Mouse (Mus musculus): ENCODE measurements around the gene Ogg1. TPM values are rescaled to one million over a fixed set of nuclear protein-coding genes. Genes with fewer than 3 reads are reported as not detected.

The Ogg1 gene
- polyA plus RNA-seq, 2 experiments: 4.5 to 8.0 TPM

GRCm38 (mm10) chr6:113343177-113344092, 16.7 kb downstream of the Ogg1 start, which contains the start of gene Camk1:
TSS of gene Camk1 (minus strand) at chr6:113343984.
- whole genome bisulfite sequencing (ENCODE audit: insufficient replicate concordance): 16% methylated on average over 32 of the region's 32 CpGs
- ATAC-seq (ENCODE audit: insufficient read depth) (peak; percentile 76), DNase-seq (ENCODE audit: low read depth in 3 of 3, low spot score in 3 of 3) (peak in 2 of 3 experiments; percentile 13 to 24)
- no peaks in the 10 kb centered on the region for H3K27me3 ChIP-seq (ENCODE audit: control insufficient read depth, insufficient read depth, low read length)
- H3K9me3 ChIP-seq (ENCODE audit: control insufficient read depth, low read length): no peaks in the 10 kb centered on the region
- TF ChIP-seq CTCF (IDR thresholded peaks at IDR 0.05; ENCODE audit: low read depth): 0 out of 2 replicates have a peak, but pooled peaks have one; percentile 4
- no peak for TF ChIP-seq EP300 (IDR thresholded peaks at IDR 0.05; ENCODE audit: low read depth)
- peak within 1 kb of the TSS; percentile 72 for H3K4me2 ChIP-seq (ENCODE audit: low read depth)
- peak within 1 kb of the TSS; percentile 57 for H3K9ac ChIP-seq (replicated peaks)
- H3K4me3 ChIP-seq (ENCODE audit: insufficient read depth in 1 of 2, low read depth in 2 of 2, low read length in 2 of 2): peak within 1 kb of the TSS; percentile 57 to 59
- peaks cover 0 to 12% of the 10 kb centered on the region in 2 experiments; a peak in 2 of 4 replicates for H3K4me1 ChIP-seq (replicated peaks; ENCODE audit: control insufficient read depth in 2 of 2, insufficient read depth in 2 of 2, low read length in 1 of 2)
- no peaks in the 10 kb centered on the region for H3K36me3 ChIP-seq (replicated peaks; ENCODE audit: control insufficient read depth, insufficient read depth, low read depth)
- H3K27ac ChIP-seq: no peak within 1 kb of the TSS

DNA sequence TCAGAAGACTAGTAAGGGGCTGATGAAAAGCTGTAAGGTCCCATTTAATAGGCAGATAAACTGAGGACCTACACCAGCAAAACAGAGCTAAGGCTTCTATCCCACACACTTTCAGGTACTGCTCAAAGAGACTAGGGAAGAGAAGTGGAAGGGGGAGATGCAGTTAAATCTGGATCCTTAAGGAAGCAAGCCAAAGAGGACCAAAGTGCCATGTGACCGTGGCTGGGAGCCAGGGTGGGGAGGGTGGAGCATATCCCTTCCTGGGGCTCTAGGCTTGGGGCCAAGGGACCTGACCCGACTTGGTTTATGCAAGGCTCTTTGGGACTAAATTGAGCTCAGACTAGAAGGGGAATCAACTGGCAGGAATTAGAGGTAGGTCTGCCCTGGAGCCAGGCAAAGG, 17.5 kb downstream of the Ogg1 start:
- Histone ChIP-seq H3K9ac (replicated peaks) (no peak overlapping the region; the same call in 1 of the 2 replicates), H3K27ac (no peak overlapping the region), H3K9me3 (ENCODE audit: control insufficient read depth, low read length) (no peaks in the 10 kb centered on the region), H3K27me3 (ENCODE audit: control insufficient read depth, insufficient read depth, low read length) (no peaks in the 10 kb centered on the region), H3K4me1 (replicated peaks; ENCODE audit: control insufficient read depth in 2 of 2, insufficient read depth in 2 of 2, low read length in 1 of 2) (peaks cover 0 to 12% of the 10 kb centered on the region in 2 experiments; a peak in 2 of 4 replicates), H3K4me3 (ENCODE audit: insufficient read depth in 1 of 2, low read depth in 2 of 2, low read length in 2 of 2) (no peak overlapping the region), H3K36me3 (replicated peaks; ENCODE audit: control insufficient read depth, insufficient read depth, low read depth) (no peaks in the 10 kb centered on the region), H3K4me2 (ENCODE audit: low read depth) (no peak overlapping the region; the same call in 1 of the 2 replicates)
- 44% methylated on average over 2 of the region's 2 CpGs for WGBS (ENCODE audit: insufficient replicate concordance)
- DNase-seq (ENCODE audit: low read depth in 3 of 3, low spot score in 3 of 3) (no peak), ATAC-seq (ENCODE audit: insufficient read depth) (no peak)
- TF ChIP-seq EP300 (IDR thresholded peaks at IDR 0.05; ENCODE audit: low read depth) (no peak), CTCF (IDR thresholded peaks at IDR 0.05; ENCODE audit: low read depth) (no peak)

DNA sequence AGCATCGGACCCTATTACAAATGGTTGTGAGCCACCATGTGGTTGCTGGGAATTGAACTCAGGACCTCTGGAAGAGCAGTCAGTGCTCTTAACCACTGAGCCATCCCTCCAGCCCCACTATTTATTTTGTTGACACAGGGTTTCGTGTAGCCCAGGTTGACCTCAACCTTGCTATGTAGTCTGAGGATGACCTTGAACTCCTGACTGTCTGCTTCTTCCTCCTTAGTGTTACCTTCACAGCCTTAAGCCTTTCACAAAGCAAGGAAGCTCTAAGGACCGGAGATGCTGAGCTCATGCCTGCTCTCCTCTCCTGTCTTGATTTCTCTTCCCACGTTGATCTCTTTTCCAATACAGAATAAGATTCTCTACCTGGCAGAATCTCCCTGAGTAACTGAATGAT, 20.1 kb downstream of the Ogg1 start:
- TF ChIP-seq CTCF (IDR thresholded peaks at IDR 0.05; ENCODE audit: low read depth): no peak
- TF ChIP-seq EP300 (IDR thresholded peaks at IDR 0.05; ENCODE audit: low read depth): no peak
- H3K36me3 ChIP-seq (replicated peaks; ENCODE audit: control insufficient read depth, insufficient read depth, low read depth): no peaks in the 10 kb centered on the region

DNA sequence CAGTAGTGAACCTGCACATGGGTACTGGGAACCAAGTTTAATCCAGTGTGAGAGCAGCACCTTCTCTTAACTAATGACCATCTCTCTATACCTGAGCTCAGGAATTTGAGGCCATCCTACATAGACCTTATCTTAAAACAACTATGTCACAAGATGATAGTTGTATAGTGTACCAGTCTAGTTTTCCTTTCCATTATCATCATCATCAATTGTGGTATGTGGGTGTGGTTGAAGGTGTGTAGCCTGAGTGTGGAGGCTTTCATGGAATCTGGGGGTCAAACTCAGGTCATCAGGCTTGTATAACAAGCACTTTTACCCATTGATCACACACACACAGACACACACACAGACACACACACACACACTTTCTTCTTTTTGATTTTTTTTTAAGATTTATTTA, 23.8 kb downstream of the Ogg1 start:
- no peak overlapping the region for H3K9ac ChIP-seq (replicated peaks)
- H3K9me3 ChIP-seq (ENCODE audit: control insufficient read depth, low read length): no peaks in the 10 kb centered on the region
- TF ChIP-seq EP300 (IDR thresholded peaks at IDR 0.05; ENCODE audit: low read depth): no peak
- no peak for TF ChIP-seq CTCF (IDR thresholded peaks at IDR 0.05; ENCODE audit: low read depth)
- H3K4me2 ChIP-seq (ENCODE audit: low read depth): no peak overlapping the region
- DNase-seq (ENCODE audit: low read depth in 3 of 3, low spot score in 3 of 3) (no peak), ATAC-seq (ENCODE audit: insufficient read depth) (no peak)
- H3K27me3 ChIP-seq (ENCODE audit: control insufficient read depth, insufficient read depth, low read length): no peaks in the 10 kb centered on the region
- no peak overlapping the region for H3K4me3 ChIP-seq (ENCODE audit: insufficient read depth in 1 of 2, low read depth in 2 of 2, low read length in 2 of 2)
- H3K36me3 ChIP-seq (replicated peaks; ENCODE audit: control insufficient read depth, insufficient read depth, low read depth): no peaks in the 10 kb centered on the region
- H3K27ac ChIP-seq: no peak overlapping the region
- H3K4me1 ChIP-seq (replicated peaks; ENCODE audit: control insufficient read depth in 2 of 2, insufficient read depth in 2 of 2, low read length in 1 of 2): no peaks in the 10 kb centered on the region; a peak in 1 of 4 replicates

More for the DNA sequence above, 20.1 kb downstream of the Ogg1 start:
- no peak for ATAC-seq (ENCODE audit: insufficient read depth)
- no peak for DNase-seq (ENCODE audit: low read depth in 3 of 3, low spot score in 3 of 3)
- H3K9me3 ChIP-seq (ENCODE audit: control insufficient read depth, low read length): no peaks in the 10 kb centered on the region
- H3K4me1 ChIP-seq (replicated peaks; ENCODE audit: control insufficient read depth in 2 of 2, insufficient read depth in 2 of 2, low read length in 1 of 2): peaks cover 0 to 11% of the 10 kb centered on the region in 2 experiments; a peak in 2 of 4 replicates
- H3K27me3 ChIP-seq (ENCODE audit: control insufficient read depth, insufficient read depth, low read length): no peaks in the 10 kb centered on the region
- WGBS (ENCODE audit: insufficient replicate concordance): 58% methylated on average over 4 of the region's 4 CpGs
- H3K9ac ChIP-seq (replicated peaks): no peak overlapping the region
- H3K4me2 ChIP-seq (ENCODE audit: low read depth): no peak overlapping the region
- H3K4me3 ChIP-seq (ENCODE audit: insufficient read depth in 1 of 2, low read depth in 2 of 2, low read length in 2 of 2): no peak overlapping the region
- H3K27ac ChIP-seq: no peak overlapping the region

DNA sequence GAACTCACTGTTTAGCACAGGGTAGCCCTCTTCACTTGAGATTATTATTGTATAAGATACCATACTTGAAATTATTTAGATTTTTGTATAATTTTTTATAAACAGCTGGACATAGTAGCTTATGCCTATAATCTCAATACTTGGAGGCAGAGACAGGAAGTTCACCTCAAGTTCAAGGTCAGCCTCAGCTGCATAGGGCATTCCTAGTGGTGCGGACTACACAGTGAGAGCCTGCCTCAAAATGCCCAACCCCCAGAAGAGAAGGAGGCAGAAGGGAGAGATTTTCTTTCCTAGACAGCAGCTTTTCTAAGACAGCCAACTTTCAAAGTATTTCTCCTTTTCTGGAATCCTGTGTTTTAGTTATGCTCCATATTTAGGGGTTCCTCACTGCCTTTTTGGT, 24.4 kb downstream of the Ogg1 start:
- TF ChIP-seq EP300 (IDR thresholded peaks at IDR 0.05; ENCODE audit: low read depth) (no peak), CTCF (IDR thresholded peaks at IDR 0.05; ENCODE audit: low read depth) (no peak)
- DNase-seq (ENCODE audit: low read depth in 3 of 3, low spot score in 3 of 3) (no peak), ATAC-seq (ENCODE audit: insufficient read depth) (no peak)

More for the DNA sequence above, 24.4 kb downstream of the Ogg1 start:
- Histone ChIP-seq H3K9ac (replicated peaks) (no peak overlapping the region), H3K9me3 (ENCODE audit: control insufficient read depth, low read length) (no peaks in the 10 kb centered on the region), H3K4me1 (replicated peaks; ENCODE audit: control insufficient read depth in 2 of 2, insufficient read depth in 2 of 2, low read length in 1 of 2) (no peaks in the 10 kb centered on the region; a peak in 1 of 4 replicates), H3K4me3 (ENCODE audit: insufficient read depth in 1 of 2, low read depth in 2 of 2, low read length in 2 of 2) (no peak overlapping the region), H3K27me3 (ENCODE audit: control insufficient read depth, insufficient read depth, low read length) (no peaks in the 10 kb centered on the region), H3K36me3 (replicated peaks; ENCODE audit: control insufficient read depth, insufficient read depth, low read depth) (no peaks in the 10 kb centered on the region), H3K4me2 (ENCODE audit: low read depth) (no peak overlapping the region), H3K27ac (no peak overlapping the region)
- 69% methylated on average over 1 of the region's 1 CpGs for WGBS (ENCODE audit: insufficient replicate concordance)
